Mouse (Mus musculus): ENCODE results near the gene Hfe2. TPM values are rescaled to one million over a fixed set of nuclear protein-coding genes. Genes with fewer than 3 reads are reported as not detected.

Hfe2 gene
- total RNA-seq, 2 experiments from 2014 or later, result 383 to 415 TPM

GRCm38 (mm10) chr3:96573611-96574511, 48.9 kb downstream of the Hfe2 start:
- DNase-seq, result no peak

- DNase-seq, result peak; percentile 65
These were observed 50.5 kb downstream of the Hfe2 start for GRCm38 (mm10) chr3:96575272-96575984.

GRCm38 (mm10) chr3:96576005-96576658, 51.2 kb downstream of the Hfe2 start:
- peak; percentile 53 for DNase-seq

- DNase-seq, result peak; percentile 86
These were observed 51.9 kb downstream of the Hfe2 start, which contains the start of gene Gm16253 for GRCm38 (mm10) chr3:96576690-96577541. Gene Gm16253 (plus strand): TSS chr3:96576984.

- DNase-seq, result no peak
These were observed 52.6 kb downstream of the Hfe2 start for GRCm38 (mm10) chr3:96577566-96577965.

Other genes with a start within 250 kb of the Hfe2 start
- 1 to 10 TPM in 1 of 2 experiments, under 1 TPM in 1; 0.56 to 1.2 TPM for gene Fcgr1, start 231.2 kb upstream of the Hfe2 start, total RNA-seq (2021)
- gene BC107364, start 72.9 kb upstream of the Hfe2 start, total RNA-seq (2021), result not detected
- gene Txnip, start 32.8 kb downstream of the Hfe2 start, total RNA-seq (2021), result 100 to 1,000 TPM; 484 to 520 TPM
- 1 to 10 TPM in 1 of 2 experiments, under 1 TPM in 1; 0.70 to 1.1 TPM for gene Gm16253, start 51.8 kb downstream of the Hfe2 start, total RNA-seq (2021)
- gene Polr3gl, start 69.0 kb downstream of the Hfe2 start, total RNA-seq (2021), result 10 to 100 TPM; 32.1 to 32.7 TPM
- gene Ankrd34a, start 71.5 kb downstream of the Hfe2 start, total RNA-seq (2021), result 1 to 10 TPM in 1 of 2 experiments, under 1 TPM in 1; 0.96 to 1.9 TPM
- gene Lix1l, start 76.0 kb downstream of the Hfe2 start, total RNA-seq (2021), result 10 to 100 TPM; 24.1 to 26.9 TPM
- 10 to 100 TPM; 57.0 to 65.1 TPM for gene Rbm8a, start 104.8 kb downstream of the Hfe2 start, total RNA-seq (2021)
- 10 to 100 TPM; 23.6 to 26.7 TPM for gene Pex11b, start 110.2 kb downstream of the Hfe2 start, total RNA-seq (2021)
- under 1 TPM; 0.35 to 0.50 TPM for gene Gm42957, start 110.3 kb downstream of the Hfe2 start, total RNA-seq (2021)
- 1 to 10 TPM; 3.4 to 5.4 TPM for gene Itga10, start 120.4 kb downstream of the Hfe2 start, total RNA-seq (2021)
- 1 to 10 TPM; 1.4 to 1.6 TPM for gene Ankrd35, start 145.0 kb downstream of the Hfe2 start, total RNA-seq (2021)
- gene Pias3, start 171.2 kb downstream of the Hfe2 start, total RNA-seq (2021), result 10 to 100 TPM; 18.0 to 29.1 TPM
- gene Nudt17, start 183.4 kb downstream of the Hfe2 start, total RNA-seq (2021), result 1 to 10 TPM in 1 of 2 experiments, under 1 TPM in 1; 0.92 to 1.5 TPM
- 10 to 100 TPM; 18.4 to 19.9 TPM for gene Polr3c, start 202.5 kb downstream of the Hfe2 start, total RNA-seq (2021)
- 10 to 100 TPM; 49.0 to 58.9 TPM for gene Rnf115, start 202.5 kb downstream of the Hfe2 start, total RNA-seq (2021)

Measured in gastrocnemius, postnatal 10 days (tissue).